ENCODE assay signal across 17 mouse cellular contexts in the genomic region with DNA sequence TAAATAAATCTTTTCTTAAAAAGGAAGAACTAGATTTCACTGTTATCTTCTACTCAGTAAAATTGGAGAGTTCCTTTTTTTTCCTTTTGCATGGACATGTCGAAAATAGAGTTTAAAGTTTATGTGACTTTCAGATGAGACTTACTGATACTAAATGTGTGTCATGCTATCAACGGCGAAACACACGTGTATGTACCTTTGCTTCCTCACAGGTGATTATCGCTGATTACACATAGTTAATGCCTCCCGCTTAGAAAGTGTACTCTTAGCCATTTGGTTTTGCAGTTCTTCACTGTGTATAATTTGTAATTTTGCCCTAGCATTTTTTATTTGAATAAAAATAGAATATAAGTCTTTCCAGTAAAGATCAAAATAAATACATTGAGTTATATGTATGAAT.
"Had no signal": no experiment of that assay in that cellular context is flagged by ENCODE, and none has a peak within 500 bp of the region (broad histone marks: within the 10 kb centered on the region; RNA-seq: fewer than 3 reads in every experiment).

No protein-coding gene starts in this region.

- DNase-seq: kidney, adult 2 months; kidney, postnatal 25 days; layer of hippocampus, adult 9-11 months; layer of hippocampus, postnatal 36 days; lung, adult 18-20 months; lung, postnatal 10 days; lung, postnatal 36 days; midbrain, embryonic 14.5 days; thymus, adult 18-20 months; thymus, postnatal 14 days; thymus, postnatal 4 days had no signal

- H3K36me3 ChIP-seq: lung, embryonic 15.5 days had no signal

- H3K9me3 ChIP-seq: lung, embryonic 15.5 days had no signal

- H3K4me2 ChIP-seq: lung, embryonic 15.5 days; midbrain, embryonic 11.5 days had no signal

- H3K4me3 ChIP-seq: layer of hippocampus, adult 2 months; left cerebral cortex, adult 2 months; lung, embryonic 15.5 days had no signal

- ATAC-seq: intestine, postnatal 0 days had no signal

- H3K4me1 ChIP-seq: lung, embryonic 15.5 days had no signal

- H3K27ac ChIP-seq: kidney, postnatal 0 days; layer of hippocampus, adult 2 months; left cerebral cortex, adult 2 months; lung, embryonic 15.5 days had no signal

- H3K9ac ChIP-seq: lung, embryonic 15.5 days had no signal

- H3K27me3 ChIP-seq: lung, embryonic 15.5 days had no signal
